Mouse (Mus musculus): ENCODE results near the gene Rps27. TPM values are rescaled to one million over a fixed set of nuclear protein-coding genes. Genes with fewer than 3 reads are reported as not detected.
A peak's percentile ranks its signal among the peaks of the same experiment; 100 is the strongest.

Rps27 gene
- polyA plus RNA-seq, 1 experiment from 2014 or later = 1,461 TPM

DNA sequence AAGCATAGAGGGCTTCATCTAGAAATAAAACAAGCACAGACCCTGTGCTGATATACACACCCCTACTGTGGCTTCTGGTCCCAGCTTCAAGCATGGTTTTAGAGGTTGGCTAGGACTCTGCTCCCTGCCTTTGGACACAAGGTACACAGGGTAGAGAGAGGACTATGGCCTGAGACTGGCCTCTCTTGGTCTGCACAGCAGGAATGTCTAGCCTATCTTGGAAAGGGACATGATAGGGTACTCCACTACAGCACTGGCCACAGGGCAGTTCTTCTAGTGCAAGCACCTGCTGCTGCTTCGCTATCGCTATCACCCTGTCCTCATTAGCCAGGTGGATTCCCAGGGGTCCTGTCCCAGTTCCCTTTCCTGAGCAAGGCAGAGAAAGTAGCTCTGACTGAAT is 27.8 kb upstream of the Rps27 start:
- Histone ChIP-seq H3K9ac (ENCODE audit: low read depth, low read length) (no peak overlapping the region), H3K9me3 (ENCODE audit: control insufficient read depth, low read length) (no peaks in the 10 kb centered on the region), H3K27me3 (replicated peaks; ENCODE audit: control insufficient read depth, insufficient read depth, low read length) (no peaks in the 10 kb centered on the region), H3K4me2 (ENCODE audit: low read depth, low read length) (no peak overlapping the region), H3K27ac (ENCODE audit: low read length) (no peak overlapping the region), H3K4me1 (ENCODE audit: control insufficient read depth, insufficient read depth, low read length) (peaks cover 4% of the 10 kb centered on the region), H3K36me3 (ENCODE audit: control insufficient read depth, insufficient read depth, low read length) (no peaks in the 10 kb centered on the region; the same call in 1 of the 2 replicates), H3K4me3 (ENCODE audit: low read length) (no peak overlapping the region)
- 95% methylated on average over 2 of the region's 2 CpGs for WGBS
- peak; percentile 41 for ATAC-seq

DNA sequence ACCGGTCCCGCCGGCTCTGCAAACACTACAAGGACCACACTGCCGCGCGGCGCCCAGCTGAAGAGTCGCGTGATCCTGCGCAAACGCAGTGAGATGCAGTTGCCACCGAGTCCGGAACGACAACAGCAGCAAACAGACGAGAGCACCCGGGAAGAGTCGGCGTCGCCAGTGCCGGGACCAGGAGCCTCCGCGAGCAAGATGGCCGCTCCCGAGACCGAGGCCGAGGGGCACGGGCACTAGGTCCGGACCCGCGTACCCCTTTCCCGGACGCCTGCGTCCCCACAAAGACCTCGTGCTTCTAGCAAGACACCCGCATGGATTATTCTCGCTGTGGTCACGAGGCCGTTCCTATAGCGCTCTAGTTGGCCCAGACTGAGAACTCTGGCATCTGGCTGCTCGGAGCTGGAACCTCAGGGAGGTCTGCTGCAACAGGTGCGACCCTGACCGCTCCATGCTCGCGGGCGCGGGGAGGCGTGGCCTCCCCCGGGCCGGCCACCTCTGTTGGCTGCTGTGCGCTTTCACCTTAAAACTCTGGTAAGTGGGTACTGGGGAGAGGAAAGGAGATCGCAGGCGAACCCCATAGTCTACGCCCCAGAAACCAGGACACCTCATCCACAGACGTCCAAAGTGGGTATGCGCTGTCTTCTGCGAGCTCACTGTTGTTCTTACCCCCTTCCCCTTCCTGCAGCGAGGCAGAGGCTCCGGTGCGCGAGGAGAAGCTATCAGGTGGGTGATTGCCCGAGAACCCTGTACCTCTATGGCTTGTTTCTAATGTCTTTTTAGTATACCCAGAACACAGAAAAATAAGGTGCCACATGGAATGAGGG is 18.3 kb upstream of the Rps27 start, which contains the start of gene Jtb:
TSS of gene Jtb (plus strand) at position 91 of the 827 bp plus-strand sequence.
- under 1% methylated on average over 60 of the region's 61 CpGs for WGBS
- Histone ChIP-seq H3K27ac (ENCODE audit: low read length) (peak within 1 kb of the TSS; percentile 95), H3K4me3 (ENCODE audit: low read length) (peak within 1 kb of the TSS; percentile 86), H3K9me3 (ENCODE audit: control insufficient read depth, low read length) (no peaks in the 10 kb centered on the region), H3K4me1 (ENCODE audit: control insufficient read depth, insufficient read depth, low read length) (peaks cover 3% of the 10 kb centered on the region; the same call in 1 of the 2 replicates), H3K27me3 (replicated peaks; ENCODE audit: control insufficient read depth, insufficient read depth, low read length) (no peaks in the 10 kb centered on the region), H3K9ac (ENCODE audit: low read depth, low read length) (peak within 1 kb of the TSS; percentile 94), H3K4me2 (ENCODE audit: low read depth, low read length) (peak within 1 kb of the TSS; percentile 69), H3K36me3 (ENCODE audit: control insufficient read depth, insufficient read depth, low read length) (peaks cover 7% of the 10 kb centered on the region)
- peak; percentile 99 for ATAC-seq

DNA sequence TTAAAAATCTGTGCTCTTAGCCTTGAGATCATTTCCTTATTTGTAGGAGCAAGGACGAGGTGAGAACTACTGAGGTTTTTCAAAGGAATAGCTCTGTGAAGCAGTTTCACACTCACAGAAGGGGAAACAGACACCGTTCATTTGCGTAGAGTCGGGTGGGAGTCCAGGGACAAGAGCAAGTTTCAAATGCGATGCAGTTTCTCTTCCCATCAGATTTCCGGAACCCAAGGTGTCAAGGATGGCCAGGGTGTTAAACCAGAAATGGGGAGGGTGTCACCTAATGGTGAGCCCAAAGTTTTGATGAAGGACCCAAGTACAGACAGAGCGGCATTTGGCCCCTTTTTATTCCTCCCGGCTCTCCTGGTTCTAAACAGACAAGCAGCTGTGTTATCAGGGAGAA is 17.6 kb upstream of the Rps27 start:
- peak overlapping the region; percentile 69 for H3K4me2 ChIP-seq (ENCODE audit: low read depth, low read length)
- peak overlapping the region; percentile 95 for H3K27ac ChIP-seq (ENCODE audit: low read length)
- peak overlapping the region; percentile 94 for H3K9ac ChIP-seq (ENCODE audit: low read depth, low read length)

DNA sequence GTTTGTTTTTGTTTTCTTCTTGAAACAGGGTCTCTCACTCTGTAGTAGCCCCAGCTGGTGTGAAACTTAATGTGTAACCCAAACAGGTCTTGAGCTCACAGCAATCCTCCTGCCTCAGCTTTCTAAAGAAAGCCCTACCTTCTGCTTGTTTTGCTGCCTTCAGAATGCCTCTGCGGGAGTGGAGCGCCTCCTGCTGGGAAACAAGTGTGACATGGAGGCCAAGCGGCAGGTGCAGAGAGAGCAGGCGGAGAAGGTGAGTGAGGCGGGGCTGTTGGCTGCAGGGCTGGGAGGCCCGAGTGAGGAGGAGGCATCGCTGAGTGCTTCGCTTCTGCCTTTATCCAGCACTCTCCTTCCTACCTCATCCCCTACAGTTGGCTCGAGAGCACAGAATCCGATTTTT is 10.9 kb upstream of the Rps27 start:
- no peak overlapping the region for H3K4me2 ChIP-seq (ENCODE audit: low read depth, low read length)
- no peak overlapping the region for H3K9ac ChIP-seq (ENCODE audit: low read depth, low read length)
- ATAC-seq = no peak
- no peaks in the 10 kb centered on the region for H3K4me1 ChIP-seq (ENCODE audit: control insufficient read depth, insufficient read depth, low read length)
- no peaks in the 10 kb centered on the region for H3K9me3 ChIP-seq (ENCODE audit: control insufficient read depth, low read length)
- H3K27me3 ChIP-seq (replicated peaks; ENCODE audit: control insufficient read depth, insufficient read depth, low read length) = no peaks in the 10 kb centered on the region
- H3K36me3 ChIP-seq (ENCODE audit: control insufficient read depth, insufficient read depth, low read length) = peaks cover 2% of the 10 kb centered on the region; the same call in 1 of the 2 replicates
- no peak overlapping the region for H3K27ac ChIP-seq (ENCODE audit: low read length)
- WGBS = 83% methylated on average over 10 of the region's 10 CpGs
- no peak overlapping the region for H3K4me3 ChIP-seq (ENCODE audit: low read length)

More for the DNA sequence above, 17.6 kb upstream of the Rps27 start:
- peak overlapping the region; percentile 86 for H3K4me3 ChIP-seq (ENCODE audit: low read length)
- peaks cover 3% of the 10 kb centered on the region; the same call in 1 of the 2 replicates for H3K4me1 ChIP-seq (ENCODE audit: control insufficient read depth, insufficient read depth, low read length)
- H3K9me3 ChIP-seq (ENCODE audit: control insufficient read depth, low read length) = no peaks in the 10 kb centered on the region
- peaks cover 7% of the 10 kb centered on the region for H3K36me3 ChIP-seq (ENCODE audit: control insufficient read depth, insufficient read depth, low read length)
- 12% methylated on average over 8 of the region's 8 CpGs for WGBS
- H3K27me3 ChIP-seq (replicated peaks; ENCODE audit: control insufficient read depth, insufficient read depth, low read length) = no peaks in the 10 kb centered on the region
- no peak for ATAC-seq

DNA sequence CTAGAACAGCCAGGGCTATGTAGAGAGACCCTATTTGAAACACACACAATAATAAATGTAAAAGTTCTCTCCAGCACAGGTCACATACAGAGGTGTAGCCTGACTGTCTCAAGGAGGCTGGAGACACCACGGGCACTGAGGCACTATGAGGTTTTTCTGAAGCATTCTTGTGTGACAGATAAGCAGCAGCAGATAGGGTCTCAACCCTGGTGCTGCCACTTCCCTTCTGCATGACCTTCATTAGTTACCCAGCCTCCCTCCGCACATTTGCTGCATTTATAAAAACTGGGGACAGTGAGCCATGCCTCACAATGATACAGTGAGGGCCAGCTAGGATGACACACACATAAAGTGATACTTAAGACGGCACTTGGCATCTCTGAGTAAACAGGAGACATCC is 9.5 kb upstream of the Rps27 start:
- ATAC-seq = no peak
- Histone ChIP-seq H3K27ac (ENCODE audit: low read length) (no peak overlapping the region), H3K9me3 (ENCODE audit: control insufficient read depth, low read length) (no peaks in the 10 kb centered on the region), H3K4me2 (ENCODE audit: low read depth, low read length) (no peak overlapping the region), H3K4me1 (ENCODE audit: control insufficient read depth, insufficient read depth, low read length) (no peaks in the 10 kb centered on the region), H3K9ac (ENCODE audit: low read depth, low read length) (no peak overlapping the region), H3K27me3 (replicated peaks; ENCODE audit: control insufficient read depth, insufficient read depth, low read length) (no peaks in the 10 kb centered on the region), H3K4me3 (ENCODE audit: low read length) (no peak overlapping the region), H3K36me3 (ENCODE audit: control insufficient read depth, insufficient read depth, low read length) (peaks cover 2% of the 10 kb centered on the region; the same call in 1 of the 2 replicates)
- 70% methylated on average over 3 of the region's 3 CpGs for WGBS

DNA sequence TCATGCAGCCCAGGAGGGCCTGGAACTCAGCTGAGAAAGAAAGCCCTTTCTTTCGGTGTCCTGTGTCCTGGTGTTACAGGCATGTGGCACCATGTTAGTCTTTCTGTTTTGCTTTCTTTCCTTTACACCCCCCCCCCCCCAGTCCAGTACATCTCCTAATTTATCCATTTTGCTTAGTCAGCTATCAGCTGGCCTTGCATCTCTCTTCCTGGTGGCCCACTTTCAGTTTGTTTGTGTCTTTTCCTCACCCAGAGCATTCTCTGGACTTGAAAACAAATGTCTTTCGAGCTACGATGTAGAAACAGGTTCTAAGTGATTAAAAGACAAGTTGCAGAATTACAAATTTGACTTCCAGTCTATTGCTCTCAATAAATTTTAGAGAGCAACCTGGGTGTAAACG is 9.0 kb upstream of the Rps27 start:
- H3K27ac ChIP-seq (ENCODE audit: low read length) = no peak overlapping the region
- 90% methylated on average over 4 of the region's 4 CpGs for WGBS
- ATAC-seq = no peak

DNA sequence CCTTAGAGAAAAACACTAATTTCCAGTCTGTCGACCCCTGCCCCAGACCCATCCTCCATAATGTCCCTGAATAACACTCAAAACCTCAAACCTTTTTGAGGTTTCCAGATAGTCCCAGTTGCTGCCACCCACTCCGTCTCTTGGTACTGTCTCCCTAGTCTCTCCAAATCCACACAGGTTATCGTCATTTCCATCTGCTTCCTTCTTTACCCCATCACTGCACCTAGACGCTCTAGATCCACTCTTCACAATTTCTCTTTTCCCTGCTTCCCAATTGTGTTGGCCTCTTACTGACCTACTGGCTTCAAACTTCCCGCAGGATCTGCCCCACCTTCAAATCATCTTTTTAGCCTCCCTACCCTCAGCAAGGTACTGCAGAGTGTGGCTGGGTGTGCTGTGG is 7.7 kb upstream of the Rps27 start:
- Histone ChIP-seq H3K9ac (ENCODE audit: low read depth, low read length) (peak overlapping the region; percentile 76), H3K4me3 (ENCODE audit: low read length) (peak overlapping the region; percentile 61), H3K4me1 (ENCODE audit: control insufficient read depth, insufficient read depth, low read length) (no peaks in the 10 kb centered on the region), H3K9me3 (ENCODE audit: control insufficient read depth, low read length) (no peaks in the 10 kb centered on the region), H3K4me2 (ENCODE audit: low read depth, low read length) (peak overlapping the region; percentile 83), H3K27me3 (replicated peaks; ENCODE audit: control insufficient read depth, insufficient read depth, low read length) (no peaks in the 10 kb centered on the region), H3K27ac (ENCODE audit: low read length) (no peak overlapping the region), H3K36me3 (ENCODE audit: control insufficient read depth, insufficient read depth, low read length) (peaks cover 2% of the 10 kb centered on the region; the same call in 1 of the 2 replicates)
- WGBS = 20% methylated on average over 5 of the region's 5 CpGs
- ATAC-seq = no peak; the same call in 1 of the 2 replicates

More for the DNA sequence above, 9.0 kb upstream of the Rps27 start:
- H3K9ac ChIP-seq (ENCODE audit: low read depth, low read length) = no peak overlapping the region
- no peaks in the 10 kb centered on the region for H3K4me1 ChIP-seq (ENCODE audit: control insufficient read depth, insufficient read depth, low read length)
- no peaks in the 10 kb centered on the region for H3K27me3 ChIP-seq (replicated peaks; ENCODE audit: control insufficient read depth, insufficient read depth, low read length)
- H3K36me3 ChIP-seq (ENCODE audit: control insufficient read depth, insufficient read depth, low read length) = peaks cover 2% of the 10 kb centered on the region; the same call in 1 of the 2 replicates
- H3K4me2 ChIP-seq (ENCODE audit: low read depth, low read length) = no peak overlapping the region
- H3K4me3 ChIP-seq (ENCODE audit: low read length) = no peak overlapping the region
- no peaks in the 10 kb centered on the region for H3K9me3 ChIP-seq (ENCODE audit: control insufficient read depth, low read length)

DNA sequence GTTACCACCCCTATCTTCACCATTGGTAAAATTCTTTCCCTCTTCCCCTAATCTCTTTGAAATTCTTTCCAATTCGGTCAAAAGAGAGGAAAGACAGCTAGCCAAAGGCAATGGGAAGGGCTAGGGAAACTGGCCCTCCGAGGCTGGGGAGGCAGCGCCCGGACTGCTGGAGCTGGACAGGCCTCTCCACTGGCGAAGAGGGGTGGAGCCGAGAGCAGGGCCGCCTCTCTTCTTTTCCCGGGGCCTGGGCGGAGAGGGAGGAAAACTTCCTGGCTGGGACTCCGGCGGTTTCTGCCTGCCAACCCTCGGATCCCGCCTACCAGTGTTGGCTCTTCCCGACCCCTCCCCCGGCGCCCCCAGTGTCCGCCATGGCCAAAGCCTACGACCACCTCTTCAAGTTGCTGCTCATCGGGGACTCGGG is 7.1 kb upstream of the Rps27 start:
- H3K36me3 ChIP-seq (ENCODE audit: control insufficient read depth, insufficient read depth, low read length) = peaks cover 2% of the 10 kb centered on the region; the same call in 1 of the 2 replicates
- H3K9me3 ChIP-seq (ENCODE audit: control insufficient read depth, low read length) = no peaks in the 10 kb centered on the region
- no peaks in the 10 kb centered on the region for H3K4me1 ChIP-seq (ENCODE audit: control insufficient read depth, insufficient read depth, low read length)
- H3K27ac ChIP-seq (ENCODE audit: low read length) = peak overlapping the region; percentile 86
- H3K4me2 ChIP-seq (ENCODE audit: low read depth, low read length) = peak overlapping the region; percentile 83
- no peaks in the 10 kb centered on the region for H3K27me3 ChIP-seq (replicated peaks; ENCODE audit: control insufficient read depth, insufficient read depth, low read length)
- peak; percentile 93 for ATAC-seq
- peak overlapping the region; percentile 61 for H3K4me3 ChIP-seq (ENCODE audit: low read length)
- WGBS = 1% methylated on average over 18 of the region's 20 CpGs
- peak overlapping the region; percentile 76 for H3K9ac ChIP-seq (ENCODE audit: low read depth, low read length)

DNA sequence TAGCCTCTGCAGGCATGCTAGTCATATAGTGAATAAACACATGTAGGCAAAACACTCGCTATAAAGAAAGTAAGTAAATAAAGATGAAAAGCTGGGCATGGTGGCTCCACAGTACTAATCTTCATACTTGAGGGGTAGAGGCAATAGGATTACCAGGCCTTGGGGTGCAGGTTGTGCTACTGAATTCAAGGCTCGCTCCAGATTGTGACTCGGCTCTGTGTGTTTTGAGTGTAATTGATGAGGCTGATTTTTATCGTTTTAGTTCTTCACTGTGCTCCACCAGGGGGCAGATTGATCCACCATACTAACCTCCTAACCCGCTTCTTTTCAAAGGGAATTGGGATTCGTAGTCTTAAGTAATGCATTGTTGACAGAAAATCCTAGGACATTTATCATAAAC is 6.6 kb upstream of the Rps27 start:
- peak overlapping the region; percentile 83 for H3K4me2 ChIP-seq (ENCODE audit: low read depth, low read length)
- ATAC-seq = peak; percentile 57
- H3K4me3 ChIP-seq (ENCODE audit: low read length) = peak overlapping the region; percentile 61
- H3K4me1 ChIP-seq (ENCODE audit: control insufficient read depth, insufficient read depth, low read length) = no peaks in the 10 kb centered on the region
- peaks cover 2% of the 10 kb centered on the region; the same call in 1 of the 2 replicates for H3K36me3 ChIP-seq (ENCODE audit: control insufficient read depth, insufficient read depth, low read length)
- H3K9ac ChIP-seq (ENCODE audit: low read depth, low read length) = peak overlapping the region; percentile 76; the same call in 1 of the 2 replicates
- WGBS = 9% methylated on average over 6 of the region's 6 CpGs
- H3K27me3 ChIP-seq (replicated peaks; ENCODE audit: control insufficient read depth, insufficient read depth, low read length) = no peaks in the 10 kb centered on the region
- no peaks in the 10 kb centered on the region for H3K9me3 ChIP-seq (ENCODE audit: control insufficient read depth, low read length)
- H3K27ac ChIP-seq (ENCODE audit: low read length) = peak overlapping the region; percentile 86
